Mouse (Mus musculus) forelimb bud, embryonic 11.5 days (tissue): ENCODE measurements around the gene Serhl.

Experiments used
- DNase-seq: peaks from one replicate; pipeline ENCODE4 v3.0.0-alpha.2; 2012; ENCODE audit warnings: low read depth, low spot score

Serhl gene

GRCm38 (mm10) chr15:83162818-83163485, 73.6 kb downstream of the Serhl start:
- DNase-seq = no peak

GRCm38 (mm10) chr15:83164971-83165471, 75.7 kb downstream of the Serhl start:
- DNase-seq = no peak

- DNase-seq = no peak
Observed at GRCm38 (mm10) chr15:83165526-83166315, 76.4 kb downstream of the Serhl start.
